Mouse (Mus musculus) heart, adult 2 months (tissue): ENCODE results near the gene Ccnt1.

Experiments
- CTCF ChIP-seq: fragments of 200-600 bp; IDR thresholded peaks from 2 replicates; pipeline ENCODE4 v1.8.1; 2022; ENCODE audit warnings: antibody characterized with exemption, mild to moderate bottlenecking, moderate library complexity
- EP300 ChIP-seq: fragments of 200-500 bp; IDR thresholded peaks from 2 replicates; pipeline ENCODE4 v1.6.1; 2011; ENCODE audit warnings: low read depth, low read length, control low read depth; ENCODE audit not compliant: insufficient read depth
- POLR2A ChIP-seq: fragments of 200-500 bp; IDR thresholded peaks from 2 replicates; pipeline ENCODE4 v1.6.1; 2011; ENCODE audit warnings: mild to moderate bottlenecking, low read depth, low read length, control low read depth; ENCODE audit not compliant: insufficient read depth

- TF ChIP-seq POLR2A (no peak), CTCF (no peak), EP300 (no peak)
Measured at GRCm38 (mm10) chr15:98615751-98616150, 45.0 kb upstream of the Ccnt1 start.
